Mouse (Mus musculus): ENCODE measurements around the gene Rpl18.

Rpl18 gene

GRCm38 (mm10) chr7:45700301-45701015 is 14.8 kb upstream of the Rpl18 start:
- DNase-seq (ENCODE audit: low spot score in 2 of 2) = peak; percentile 69 to 72

GRCm38 (mm10) chr7:45701072-45701471 is 14.2 kb upstream of the Rpl18 start:
- DNase-seq (ENCODE audit: low spot score in 2 of 2) = no peak

- DNase-seq (ENCODE audit: low spot score in 2 of 2) = no peak
These were observed 13.7 kb upstream of the Rpl18 start for GRCm38 (mm10) chr7:45701607-45702006.

GRCm38 (mm10) chr7:45702316-45702715 is 12.9 kb upstream of the Rpl18 start:
- no peak for DNase-seq (ENCODE audit: low spot score in 2 of 2)

- DNase-seq (ENCODE audit: low spot score in 2 of 2) = no peak
These were observed 12.3 kb upstream of the Rpl18 start for GRCm38 (mm10) chr7:45702809-45703520.

- no peak for DNase-seq (ENCODE audit: low spot score in 2 of 2)
These were observed 11.7 kb upstream of the Rpl18 start for GRCm38 (mm10) chr7:45703521-45704033.

- DNase-seq (ENCODE audit: low spot score in 2 of 2) = peak; percentile 59 to 69
These were observed 11.2 kb upstream of the Rpl18 start for GRCm38 (mm10) chr7:45704046-45704559.

GRCm38 (mm10) chr7:45704730-45705442 is 10.4 kb upstream of the Rpl18 start, which contains the start of gene Dbp:
TSS of gene Dbp (plus strand) at chr7:45705088.
- peak; percentile 97 to 99 for DNase-seq (ENCODE audit: low spot score in 2 of 2)

GRCm38 (mm10) chr7:45705443-45705864 is 9.8 kb upstream of the Rpl18 start:
- DNase-seq (ENCODE audit: low spot score in 2 of 2) = no peak

GRCm38 (mm10) chr7:45705873-45706281 is 9.4 kb upstream of the Rpl18 start:
- peak in 1 of 2 experiments; percentile 73 for DNase-seq (ENCODE audit: low spot score in 2 of 2)

- DNase-seq (ENCODE audit: low spot score in 2 of 2) = peak; percentile 64 to 70
These were observed 8.5 kb upstream of the Rpl18 start for GRCm38 (mm10) chr7:45706721-45707241.

- peak; percentile 92 to 96 for DNase-seq (ENCODE audit: low spot score in 2 of 2)
These were observed 7.8 kb upstream of the Rpl18 start for GRCm38 (mm10) chr7:45707375-45707967.

- no peak for DNase-seq (ENCODE audit: low spot score in 2 of 2)
These were observed 7.0 kb upstream of the Rpl18 start for GRCm38 (mm10) chr7:45708221-45708761.

- no peak for DNase-seq (ENCODE audit: low spot score in 2 of 2)
These were observed 6.2 kb upstream of the Rpl18 start for GRCm38 (mm10) chr7:45709036-45709435.

GRCm38 (mm10) chr7:45709677-45710355 is 5.4 kb upstream of the Rpl18 start:
- no peak for DNase-seq (ENCODE audit: low spot score in 2 of 2)

GRCm38 (mm10) chr7:45710477-45711191 is 4.6 kb upstream of the Rpl18 start:
- no peak for DNase-seq (ENCODE audit: low spot score in 2 of 2)

- DNase-seq (ENCODE audit: low spot score in 2 of 2) = no peak
These were observed 3.8 kb upstream of the Rpl18 start for GRCm38 (mm10) chr7:45711316-45712021.

- no peak for DNase-seq (ENCODE audit: low spot score in 2 of 2)
These were observed 3.1 kb upstream of the Rpl18 start for GRCm38 (mm10) chr7:45712022-45712757.

Measured in frontal cortex, postnatal 25 days (tissue).